Mouse (Mus musculus) ES-Bruce4 (cell line): ENCODE measurements around the gene Tmem141. TPM values are rescaled to one million over a fixed set of nuclear protein-coding genes. Genes with fewer than 3 reads are reported as not detected.
A peak's percentile ranks its signal among the peaks of the same experiment; 100 is the strongest.

ENCODE experiments used
- H3K27ac ChIP-seq: 2 replicates; pipeline ENCODE4 v1.5.1; 2012; ENCODE audit warnings: low read length, inconsistent platforms; ENCODE audit not compliant: insufficient read depth
- H3K27me3 ChIP-seq: 2 replicates; pipeline ENCODE4 v1.6.1; 2012; ENCODE audit warnings: mild to moderate bottlenecking, low read length, inconsistent platforms; ENCODE audit not compliant: control insufficient read depth, poor library complexity, insufficient read depth, severe bottlenecking
- H3K36me3 ChIP-seq: 2 replicates; pipeline ENCODE4 v1.6.1; 2012; ENCODE audit warnings: inconsistent platforms, mild to moderate bottlenecking, low read length, moderate library complexity; ENCODE audit not compliant: control insufficient read depth, poor library complexity, insufficient read depth, severe bottlenecking
- H3K4me1 ChIP-seq: one replicate; pipeline ENCODE4 v1.8.1; 2011; ENCODE audit warnings: low read length; ENCODE audit not compliant: control insufficient read depth, insufficient read depth
- H3K4me3 ChIP-seq: 2 replicates; pipeline ENCODE4 v1.5.1; 2011; ENCODE audit warnings: low read depth, mild to moderate bottlenecking, low read length
- H3K9ac ChIP-seq: 2 replicates; pipeline ENCODE4 v1.6.1; 2012; ENCODE audit warnings: low read depth, mild to moderate bottlenecking, inconsistent platforms; ENCODE audit not compliant: poor library complexity, severe bottlenecking
- H3K9me3 ChIP-seq: replicated peaks from 2 replicates; pipeline ENCODE4 v1.6.1; 2012; ENCODE audit warnings: mild to moderate bottlenecking, low read length, inconsistent platforms; ENCODE audit not compliant: control insufficient read depth, poor library complexity, insufficient read depth, severe bottlenecking
- CTCF ChIP-seq: IDR thresholded peaks from one replicate; pipeline ENCODE4 v1.8.1; 2011; ENCODE audit warnings: low read depth, low read length
- EP300 ChIP-seq: IDR thresholded peaks from 2 replicates; pipeline ENCODE4 v1.6.1; 2011; ENCODE audit warnings: low read depth, low read length; ENCODE audit not compliant: insufficient read depth
- POLR2A ChIP-seq: IDR thresholded peaks from one replicate; pipeline ENCODE4 v1.8.1; 2011; ENCODE audit warnings: low read length; ENCODE audit not compliant: insufficient read depth
- polyA plus RNA-seq: library from polyadenylated mRNA; stranded (reverse); fragments of >200 nt; gene quantifications from 2 replicates; pipeline ENCODE4 v1.2.4, GENCODE M21; 2011; ENCODE audit warnings: low read depth; ENCODE audit not compliant: missing spikeins, insufficient read depth, insufficient read length

Gene Tmem141
- polyA plus RNA-seq, 1 experiment, result 12.3 TPM

DNA sequence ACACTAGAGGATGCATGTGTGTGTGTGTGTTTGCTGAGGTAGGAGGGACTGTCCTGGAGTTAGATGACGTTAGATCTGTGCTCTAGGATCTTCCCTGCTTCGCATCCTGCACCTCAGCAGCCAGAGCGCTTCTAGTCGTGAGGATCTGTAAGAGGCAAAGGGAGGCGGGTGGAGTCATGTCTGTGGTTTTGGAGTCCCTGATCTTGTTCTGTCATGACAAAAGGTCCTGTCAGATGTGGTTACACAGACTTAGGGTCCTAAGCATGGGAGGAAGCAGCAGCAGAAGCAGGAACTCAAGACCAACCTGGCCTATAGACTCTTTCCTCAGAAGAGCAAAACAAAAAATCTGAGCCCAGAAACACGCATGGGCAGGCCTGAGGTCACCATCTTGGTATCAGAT is 1.4 kb downstream of the Tmem141 start:
- no peaks in the 10 kb centered on the region for H3K36me3 ChIP-seq
- H3K4me1 ChIP-seq, result no peaks in the 10 kb centered on the region
- no peak overlapping the region for H3K4me3 ChIP-seq
- no peak overlapping the region for H3K27ac ChIP-seq
- 0 out of 2 replicates have a peak, but pooled peaks cover 1% of the 10 kb centered on the region for H3K27me3 ChIP-seq
- no peaks in the 10 kb centered on the region for H3K9me3 ChIP-seq
- no peak for TF ChIP-seq POLR2A
- no peak for TF ChIP-seq CTCF
- TF ChIP-seq EP300, result no peak
- no peak overlapping the region for H3K9ac ChIP-seq

DNA sequence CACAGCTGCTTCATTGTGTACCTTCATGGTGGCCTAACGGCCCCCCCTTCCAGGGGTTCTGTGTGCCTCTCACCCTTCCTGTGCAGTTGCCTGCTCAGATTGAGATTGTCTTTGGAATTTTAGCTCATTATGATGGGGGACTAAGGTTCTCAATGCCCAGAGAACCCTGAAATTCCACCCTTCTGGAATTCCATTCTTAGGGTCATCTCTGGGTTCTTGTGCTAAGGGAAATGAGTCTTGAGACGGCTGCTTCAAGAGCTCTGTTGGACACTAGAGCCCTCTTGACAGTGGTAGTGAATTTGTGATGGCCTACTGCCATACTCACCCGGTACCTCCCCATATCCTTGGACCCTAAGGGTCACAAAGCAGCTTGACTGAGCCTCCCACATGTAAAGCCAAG is 4.2 kb downstream of the Tmem141 start, which contains the start of gene Ccdc183:
Gene Ccdc183, minus strand, starts transcription at position 101 of the 400 bp plus-strand sequence.
- no peaks in the 10 kb centered on the region for H3K36me3 ChIP-seq
- H3K9ac ChIP-seq, result no peak within 1 kb of the TSS
- H3K9me3 ChIP-seq, result no peaks in the 10 kb centered on the region
- no peak for TF ChIP-seq CTCF
- TF ChIP-seq EP300, result no peak
- no peak for TF ChIP-seq POLR2A
- H3K27ac ChIP-seq, result no peak within 1 kb of the TSS
- H3K27me3 ChIP-seq, result 0 out of 2 replicates have a peak, but pooled peaks cover 1% of the 10 kb centered on the region
- peak within 1 kb of the TSS; percentile 14 for H3K4me3 ChIP-seq
- no peaks in the 10 kb centered on the region for H3K4me1 ChIP-seq

DNA sequence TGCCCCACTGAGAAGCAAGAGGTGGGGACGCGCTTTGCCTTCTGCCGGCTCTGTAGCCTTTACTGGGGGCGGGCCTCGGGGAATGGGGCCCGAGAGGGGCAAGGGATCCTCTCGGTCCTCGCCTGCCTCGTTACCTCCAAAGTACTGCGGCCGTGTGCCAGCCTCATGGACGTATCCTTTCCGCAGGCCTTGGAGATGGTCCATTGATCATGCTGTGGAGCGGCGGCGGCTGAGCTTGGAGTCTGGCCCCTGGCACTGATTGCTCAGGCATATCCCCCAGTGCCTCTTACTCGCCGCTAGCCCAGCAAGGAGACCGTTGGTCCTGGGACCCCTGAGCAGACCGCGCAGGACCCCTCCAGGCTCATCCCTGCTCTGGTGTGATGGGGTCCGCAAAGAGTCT is 5.4 kb downstream of the Tmem141 start:
- Histone ChIP-seq H3K27ac (no peak overlapping the region), H3K4me1 (no peaks in the 10 kb centered on the region), H3K4me3 (peak overlapping the region; percentile 14), H3K36me3 (no peaks in the 10 kb centered on the region), H3K9me3 (no peaks in the 10 kb centered on the region), H3K27me3 (0 out of 2 replicates have a peak, but pooled peaks cover 1% of the 10 kb centered on the region), H3K9ac (peak overlapping the region; percentile 15; the same call in 1 of the 2 replicates)
- TF ChIP-seq EP300, result no peak
- TF ChIP-seq POLR2A, result no peak
- no peak for TF ChIP-seq CTCF

DNA sequence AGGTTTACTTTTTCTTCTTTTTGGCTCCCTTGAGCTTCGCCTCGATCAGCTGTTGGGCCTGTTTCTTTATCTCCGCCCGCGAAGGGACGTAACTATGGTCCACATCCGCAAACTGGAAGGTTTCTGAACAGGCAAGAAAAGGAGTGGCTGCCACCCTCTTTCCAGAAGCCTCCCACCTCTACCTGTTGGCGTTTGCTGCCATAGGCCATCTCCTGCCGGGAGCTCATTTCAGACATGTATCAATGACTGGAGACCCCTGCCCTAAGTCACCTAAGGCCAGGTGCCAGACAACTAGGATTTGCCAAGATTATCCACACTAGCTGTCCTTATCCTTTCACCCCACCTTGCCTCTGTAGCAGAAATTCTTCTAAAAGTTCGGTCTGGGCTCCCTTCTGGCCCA is 13.1 kb downstream of the Tmem141 start:
- Histone ChIP-seq H3K4me3 (no peak overlapping the region), H3K27ac (no peak overlapping the region), H3K36me3 (no peaks in the 10 kb centered on the region), H3K9ac (no peak overlapping the region), H3K27me3 (peaks cover 3% of the 10 kb centered on the region; the same call in 1 of the 2 replicates), H3K4me1 (no peaks in the 10 kb centered on the region), H3K9me3 (no peaks in the 10 kb centered on the region)
- TF ChIP-seq POLR2A, result no peak

GRCm38 (mm10) chr2:25607761-25608622 is 13.8 kb downstream of the Tmem141 start, which contains the start of gene Rabl6:
Gene Rabl6 (minus strand): TSS chr2:25608521.
- H3K36me3 ChIP-seq, result no peaks in the 10 kb centered on the region
- no peaks in the 10 kb centered on the region for H3K9me3 ChIP-seq
- peaks cover 3% of the 10 kb centered on the region; the same call in 1 of the 2 replicates for H3K27me3 ChIP-seq
- H3K27ac ChIP-seq, result no peak within 1 kb of the TSS
- TF ChIP-seq CTCF, result no peak
- TF ChIP-seq POLR2A, result no peak
- TF ChIP-seq EP300, result 0 out of 2 replicates have a peak, but pooled peaks have one; percentile 38
- peak within 1 kb of the TSS; percentile 98 for H3K4me3 ChIP-seq
- no peaks in the 10 kb centered on the region for H3K4me1 ChIP-seq
- peak within 1 kb of the TSS; percentile 97 for H3K9ac ChIP-seq

DNA sequence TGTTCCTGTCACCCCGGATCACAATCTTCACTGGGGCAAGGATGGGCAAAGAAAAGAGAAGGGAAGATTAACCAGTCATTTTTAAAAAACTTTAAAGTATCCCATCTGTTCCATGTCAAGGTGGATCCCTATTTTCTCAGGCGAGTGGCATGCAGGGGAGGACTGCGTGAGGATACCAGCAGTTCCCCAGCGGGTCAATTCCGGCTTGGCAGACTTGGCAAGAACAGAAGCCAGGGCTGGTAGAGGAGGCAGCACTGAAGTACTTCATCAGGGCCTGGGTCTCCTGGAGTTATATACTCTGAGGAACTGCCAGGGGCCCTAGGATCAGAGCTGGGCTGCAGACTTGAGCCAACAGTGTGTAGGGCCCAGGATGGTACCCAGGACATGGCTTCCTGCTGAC is 19.3 kb downstream of the Tmem141 start:
- Histone ChIP-seq H3K9ac (no peak overlapping the region), H3K9me3 (no peaks in the 10 kb centered on the region), H3K27me3 (no peaks in the 10 kb centered on the region), H3K4me1 (no peaks in the 10 kb centered on the region), H3K27ac (no peak overlapping the region), H3K4me3 (no peak overlapping the region), H3K36me3 (peaks cover 11% of the 10 kb centered on the region; the same call in 1 of the 2 replicates)
- no peak for TF ChIP-seq POLR2A
- TF ChIP-seq CTCF, result no peak
- no peak for TF ChIP-seq EP300
